Mouse (Mus musculus): Measurements from ENCODE around the gene Slc11a2. TPM values are rescaled to one million over a fixed set of nuclear protein-coding genes. Genes with fewer than 3 reads are reported as not detected.

Slc11a2 gene
- polyA plus RNA-seq, 1 experiment from 2014 or later = 26.3 TPM

DNA sequence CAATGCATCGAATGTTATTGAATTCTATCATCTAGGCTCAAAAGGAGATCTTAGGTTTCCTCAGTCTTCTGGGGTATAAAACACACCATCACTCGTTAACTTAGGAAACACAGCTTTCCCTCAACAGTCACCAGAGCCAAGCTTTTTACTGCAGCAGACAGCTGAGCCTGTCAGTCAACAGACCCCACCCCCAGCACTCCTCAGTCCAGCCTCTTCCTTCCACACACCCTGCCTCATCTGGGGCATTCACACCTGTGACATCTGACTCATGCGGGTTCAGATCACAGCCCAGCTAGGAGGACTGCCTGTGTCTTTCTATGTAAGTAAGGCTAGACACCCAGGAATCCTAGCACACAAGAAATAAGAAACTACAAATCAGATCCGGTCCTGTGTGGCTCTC is 10.9 kb downstream of the Slc11a2 start:
- Histone ChIP-seq H3K27me3 (ENCODE audit: low read depth, poor library complexity, severe bottlenecking) (no peaks in the 10 kb centered on the region), H3K36me3 (peaks cover 31% of the 10 kb centered on the region), H3K27ac (replicated peaks) (no peak overlapping the region), H3K9me3 (replicated peaks) (no peaks in the 10 kb centered on the region), H3K4me3 (no peak overlapping the region), H3K4me1 (0 out of 2 replicates have a peak, but pooled peaks cover 3% of the 10 kb centered on the region)
- 77% methylated on average over 4 of the region's 4 CpGs for WGBS
- DNase-seq (ENCODE audit: low spot score) = no peak

DNA sequence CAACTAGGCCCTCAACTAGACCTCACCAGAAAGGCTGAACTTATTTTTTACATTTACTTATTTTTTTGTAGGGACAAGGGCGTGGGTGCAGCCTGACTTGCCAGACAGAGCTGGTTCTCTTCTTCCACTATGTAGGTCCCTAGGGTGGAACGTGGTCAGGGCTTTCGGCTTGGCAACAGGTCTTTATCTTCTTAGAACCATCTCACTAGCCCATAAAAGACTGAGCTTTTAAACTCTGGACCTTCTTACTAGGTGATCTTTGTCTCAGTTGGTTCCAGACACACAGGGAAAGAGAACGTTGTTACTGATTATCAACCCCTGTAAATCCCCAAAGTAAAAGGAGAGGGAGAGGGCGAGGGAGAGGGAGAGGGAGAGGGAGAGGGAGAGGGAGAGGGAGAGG is 11.6 kb downstream of the Slc11a2 start:
- WGBS = 80% methylated on average over 4 of the region's 5 CpGs
- H3K36me3 ChIP-seq = peaks cover 38% of the 10 kb centered on the region
- no peak overlapping the region for H3K4me3 ChIP-seq
- H3K27ac ChIP-seq (replicated peaks) = no peak overlapping the region
- no peaks in the 10 kb centered on the region for H3K9me3 ChIP-seq (replicated peaks)
- DNase-seq (ENCODE audit: low spot score) = no peak
- no peaks in the 10 kb centered on the region for H3K27me3 ChIP-seq (ENCODE audit: low read depth, poor library complexity, severe bottlenecking)
- H3K4me1 ChIP-seq = 0 out of 2 replicates have a peak, but pooled peaks cover 3% of the 10 kb centered on the region

DNA sequence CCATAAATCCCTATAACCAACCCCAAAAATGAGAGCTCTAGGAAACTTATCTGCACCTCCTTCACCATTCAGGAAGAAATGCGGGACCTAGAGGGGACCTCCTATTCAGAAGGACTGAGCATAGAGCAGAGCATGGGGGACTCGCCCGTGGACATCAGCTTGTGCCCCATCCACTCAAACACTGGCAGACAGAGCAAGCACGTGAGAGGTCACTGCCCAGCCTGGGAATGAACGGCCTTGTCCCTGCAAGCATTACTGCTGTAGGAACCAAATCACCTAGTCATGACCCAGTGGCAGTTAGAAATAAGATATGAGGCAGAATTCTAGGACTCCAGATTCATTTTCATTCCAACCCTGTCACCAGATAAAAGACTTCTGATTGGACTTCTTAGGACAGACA is 13.1 kb downstream of the Slc11a2 start:
- Histone ChIP-seq H3K27me3 (ENCODE audit: low read depth, poor library complexity, severe bottlenecking) (no peaks in the 10 kb centered on the region), H3K27ac (replicated peaks) (no peak overlapping the region), H3K9me3 (replicated peaks) (no peaks in the 10 kb centered on the region), H3K36me3 (peaks cover 54% of the 10 kb centered on the region), H3K4me1 (no peaks in the 10 kb centered on the region), H3K4me3 (no peak overlapping the region)
- no peak for DNase-seq (ENCODE audit: low spot score)
- WGBS = 87% methylated on average over 5 of the region's 5 CpGs

DNA sequence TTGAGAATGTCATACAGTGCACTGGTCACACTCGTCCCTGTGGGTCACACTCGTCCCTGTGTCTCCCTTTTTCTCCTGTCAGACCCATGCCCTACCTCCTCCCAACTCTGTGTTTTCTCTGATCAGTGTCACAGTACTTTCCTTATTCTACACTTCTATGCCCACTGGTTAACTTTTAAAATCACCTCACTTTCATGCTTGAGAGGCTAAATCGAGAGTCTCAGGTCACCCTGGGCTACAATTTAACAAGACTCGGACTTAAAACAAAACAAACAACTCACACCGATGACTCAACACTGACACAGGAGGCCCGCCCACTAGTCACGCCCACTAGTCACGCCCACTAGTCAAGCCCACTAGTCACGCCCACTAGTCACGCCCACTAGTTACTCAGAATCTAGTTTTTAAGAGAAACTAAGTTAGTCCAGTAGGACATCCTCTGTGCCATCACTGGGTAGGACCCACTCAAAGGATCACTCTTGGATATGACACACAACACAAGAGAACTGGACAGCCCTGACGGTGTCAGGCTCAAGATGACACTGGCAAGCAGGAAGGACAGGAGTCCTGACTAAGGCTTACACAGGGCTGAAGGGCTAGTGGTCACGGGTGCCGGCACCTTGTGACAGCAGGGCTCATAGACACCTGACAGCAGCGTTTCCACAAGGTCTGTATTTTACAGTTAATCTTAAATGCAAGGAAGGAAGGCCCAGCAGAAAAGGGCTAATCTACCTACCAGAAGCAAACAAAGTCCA is 13.8 kb downstream of the Slc11a2 start:
- Histone ChIP-seq H3K9me3 (replicated peaks) (no peaks in the 10 kb centered on the region), H3K36me3 (peaks cover 60% of the 10 kb centered on the region), H3K27ac (replicated peaks) (no peak overlapping the region), H3K27me3 (ENCODE audit: low read depth, poor library complexity, severe bottlenecking) (no peaks in the 10 kb centered on the region), H3K4me1 (no peaks in the 10 kb centered on the region), H3K4me3 (no peak overlapping the region)
- no peak for DNase-seq (ENCODE audit: low spot score)
- 61% methylated on average over 14 of the region's 14 CpGs for WGBS

DNA sequence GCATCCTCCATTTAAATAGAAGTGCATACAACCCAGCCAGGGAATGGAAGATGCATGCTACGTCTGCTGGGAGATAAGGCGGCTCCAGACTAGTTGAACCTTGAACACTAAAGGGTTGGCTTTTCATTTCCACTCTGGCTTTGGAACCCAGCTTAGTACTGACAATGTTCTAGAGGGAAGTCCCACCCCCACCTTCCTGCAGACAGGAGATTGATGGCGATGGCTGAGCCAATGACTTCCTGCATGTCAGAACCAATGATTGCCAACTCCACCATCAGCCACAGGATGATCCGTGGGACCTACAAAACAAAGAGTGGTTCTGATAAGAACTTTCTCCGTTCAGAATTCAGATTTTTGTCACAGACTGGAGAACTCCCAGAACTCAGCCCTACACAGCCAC is 18.8 kb downstream of the Slc11a2 start:
- Histone ChIP-seq H3K4me3 (no peak overlapping the region), H3K4me1 (no peaks in the 10 kb centered on the region), H3K36me3 (peaks cover 100% of the 10 kb centered on the region), H3K27me3 (ENCODE audit: low read depth, poor library complexity, severe bottlenecking) (no peaks in the 10 kb centered on the region), H3K9me3 (replicated peaks) (no peaks in the 10 kb centered on the region), H3K27ac (replicated peaks) (no peak overlapping the region)
- DNase-seq (ENCODE audit: low spot score) = no peak
- WGBS = 88% methylated on average over 5 of the region's 5 CpGs

DNA sequence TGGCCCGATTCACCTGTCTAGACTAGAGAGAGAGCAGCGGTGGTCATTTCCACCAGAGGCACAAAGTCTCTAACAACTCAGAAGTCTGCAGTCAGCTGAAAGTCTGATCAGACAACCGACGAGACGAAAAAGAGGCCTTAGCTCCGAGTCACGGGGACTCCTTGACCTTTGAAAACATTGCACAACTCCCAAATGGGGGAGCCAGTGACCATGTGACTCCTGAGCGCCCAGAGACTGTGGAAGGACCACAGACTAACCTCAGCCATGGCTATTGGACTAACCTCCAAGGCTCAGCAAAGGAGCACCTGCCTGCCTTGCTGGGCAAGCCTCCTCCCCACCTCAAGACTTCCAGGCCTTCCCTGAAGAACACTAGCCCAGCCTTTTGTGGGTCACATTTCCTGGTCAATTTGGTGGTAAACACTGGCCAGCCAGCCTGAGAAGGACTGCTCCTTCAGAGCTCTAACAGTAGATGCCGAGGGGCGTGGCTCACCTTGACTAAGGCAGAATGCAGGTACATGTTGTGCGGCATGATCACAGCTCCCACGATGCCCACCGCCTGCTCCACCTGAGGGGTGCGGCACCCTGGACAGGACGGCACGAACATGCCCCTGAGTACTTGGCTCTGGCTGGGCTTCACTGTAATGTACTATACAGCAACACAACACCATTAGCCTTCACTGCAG is 21.4 kb downstream of the Slc11a2 start:
- DNase-seq (ENCODE audit: low spot score) = no peak
- peaks cover 100% of the 10 kb centered on the region for H3K36me3 ChIP-seq
- no peak overlapping the region for H3K4me3 ChIP-seq
- H3K27me3 ChIP-seq (ENCODE audit: low read depth, poor library complexity, severe bottlenecking) = no peaks in the 10 kb centered on the region
- H3K9me3 ChIP-seq (replicated peaks) = no peaks in the 10 kb centered on the region
- WGBS = 94% methylated on average over 16 of the region's 16 CpGs
- no peaks in the 10 kb centered on the region for H3K4me1 ChIP-seq
- no peak overlapping the region for H3K27ac ChIP-seq (replicated peaks)

DNA sequence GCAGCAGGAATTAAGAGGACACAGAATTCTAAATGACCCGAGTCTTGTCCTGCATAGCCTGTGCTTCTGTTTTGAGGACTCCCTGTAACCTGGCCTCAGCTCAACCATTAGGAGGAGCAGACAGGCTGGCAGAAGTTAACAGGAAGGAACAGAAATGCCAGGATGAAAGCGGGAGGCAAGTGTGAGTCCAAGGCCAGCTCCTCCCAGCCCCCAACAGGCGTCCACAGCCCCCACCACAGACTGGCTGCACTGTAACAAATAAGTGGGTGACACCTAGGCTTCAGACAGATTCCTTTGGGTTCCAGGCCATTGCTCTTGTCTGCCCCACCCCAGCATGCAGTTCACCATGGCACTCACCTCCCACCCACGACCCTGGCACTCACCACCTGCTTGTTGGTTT is 22.1 kb downstream of the Slc11a2 start:
- no peaks in the 10 kb centered on the region for H3K4me1 ChIP-seq
- H3K27me3 ChIP-seq (ENCODE audit: low read depth, poor library complexity, severe bottlenecking) = no peaks in the 10 kb centered on the region
- no peak overlapping the region for H3K27ac ChIP-seq (replicated peaks)
- H3K4me3 ChIP-seq = no peak overlapping the region
- H3K9me3 ChIP-seq (replicated peaks) = no peaks in the 10 kb centered on the region
- H3K36me3 ChIP-seq = peaks cover 100% of the 10 kb centered on the region
- WGBS = 84% methylated on average over 4 of the region's 4 CpGs
- no peak for DNase-seq (ENCODE audit: low spot score)

DNA sequence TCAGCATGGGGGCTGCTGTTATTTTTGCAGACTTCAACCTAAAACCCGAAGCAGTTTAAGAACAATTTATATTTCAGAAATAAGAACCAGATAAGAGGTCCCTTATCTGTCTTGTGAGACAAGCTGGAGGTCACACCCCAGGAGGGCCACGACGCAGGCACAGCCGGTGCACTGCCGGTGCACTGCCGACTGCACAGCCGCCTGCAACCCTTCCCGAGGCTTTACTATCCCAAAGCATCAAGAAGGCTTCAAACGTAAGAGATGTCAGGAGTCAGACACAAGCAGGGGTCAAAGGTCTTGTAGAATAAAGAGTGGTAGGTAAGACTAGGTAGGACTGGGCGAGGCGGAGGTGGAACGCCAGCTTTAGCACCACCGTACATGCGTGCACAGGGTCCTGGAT is 22.5 kb downstream of the Slc11a2 start:
- no peak for DNase-seq (ENCODE audit: low spot score)
- H3K4me3 ChIP-seq = no peak overlapping the region
- no peak overlapping the region for H3K27ac ChIP-seq (replicated peaks)
- whole genome bisulfite sequencing = 91% methylated on average over 14 of the region's 14 CpGs
- no peaks in the 10 kb centered on the region for H3K9me3 ChIP-seq (replicated peaks)
- H3K4me1 ChIP-seq = no peaks in the 10 kb centered on the region
- no peaks in the 10 kb centered on the region for H3K27me3 ChIP-seq (ENCODE audit: low read depth, poor library complexity, severe bottlenecking)
- peaks cover 100% of the 10 kb centered on the region for H3K36me3 ChIP-seq

GRCm38 (mm10) chr15:100401811-100402210 is 23.1 kb downstream of the Slc11a2 start:
- Histone ChIP-seq H3K4me1 (no peaks in the 10 kb centered on the region), H3K4me3 (no peak overlapping the region), H3K27ac (replicated peaks) (no peak overlapping the region), H3K36me3 (peaks cover 100% of the 10 kb centered on the region), H3K9me3 (replicated peaks) (no peaks in the 10 kb centered on the region), H3K27me3 (ENCODE audit: low read depth, poor library complexity, severe bottlenecking) (no peaks in the 10 kb centered on the region)
- 95% methylated on average over 4 of the region's 4 CpGs for WGBS
- no peak for DNase-seq (ENCODE audit: low spot score)

DNA sequence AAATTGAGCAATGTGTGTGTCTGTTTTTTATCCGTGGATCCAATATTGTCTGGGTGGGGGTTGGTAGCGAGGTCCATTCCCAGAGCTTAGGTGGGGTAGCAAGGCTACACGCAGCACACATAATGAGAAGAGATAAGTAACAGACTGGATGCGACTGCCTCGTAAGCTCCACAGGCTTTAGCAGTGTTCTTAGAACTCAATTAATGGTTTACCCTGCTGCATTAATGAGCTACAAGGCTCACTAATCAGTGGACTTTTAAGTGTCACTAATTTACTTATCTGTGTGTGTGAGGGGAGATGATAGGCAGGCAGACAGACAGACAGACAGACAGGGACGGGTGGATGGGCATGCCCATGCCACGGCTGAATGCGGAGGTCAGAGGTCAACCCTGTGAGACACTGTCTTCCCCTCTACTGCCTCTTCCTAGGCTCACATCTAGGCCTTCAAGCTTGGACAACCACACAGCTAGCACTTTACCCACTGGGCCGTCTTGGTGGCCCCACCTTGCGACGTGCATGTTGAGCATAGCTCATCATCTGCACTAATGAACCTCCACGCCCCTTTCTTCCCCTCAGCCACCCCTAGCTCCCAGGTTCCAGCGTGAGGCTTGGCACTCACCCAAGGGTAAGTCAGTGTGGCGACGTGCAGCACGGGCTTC is 24.2 kb downstream of the Slc11a2 start:
- no peak for DNase-seq (ENCODE audit: low spot score)
- 89% methylated on average over 16 of the region's 16 CpGs for WGBS
- Histone ChIP-seq H3K4me3 (no peak overlapping the region), H3K27ac (replicated peaks) (no peak overlapping the region), H3K9me3 (replicated peaks) (no peaks in the 10 kb centered on the region), H3K36me3 (peaks cover 100% of the 10 kb centered on the region), H3K4me1 (no peaks in the 10 kb centered on the region), H3K27me3 (ENCODE audit: low read depth, poor library complexity, severe bottlenecking) (no peaks in the 10 kb centered on the region)

GRCm38 (mm10) chr15:100395561-100395960 is 29.3 kb downstream of the Slc11a2 start:
- no peaks in the 10 kb centered on the region for H3K4me1 ChIP-seq
- peaks cover 81% of the 10 kb centered on the region for H3K36me3 ChIP-seq
- 96% methylated on average over 3 of the region's 3 CpGs for WGBS
- H3K27ac ChIP-seq (replicated peaks) = no peak overlapping the region
- H3K9me3 ChIP-seq (replicated peaks) = no peaks in the 10 kb centered on the region
- H3K27me3 ChIP-seq (ENCODE audit: low read depth, poor library complexity, severe bottlenecking) = no peaks in the 10 kb centered on the region
- H3K4me3 ChIP-seq = no peak overlapping the region
- DNase-seq (ENCODE audit: low spot score) = no peak

DNA sequence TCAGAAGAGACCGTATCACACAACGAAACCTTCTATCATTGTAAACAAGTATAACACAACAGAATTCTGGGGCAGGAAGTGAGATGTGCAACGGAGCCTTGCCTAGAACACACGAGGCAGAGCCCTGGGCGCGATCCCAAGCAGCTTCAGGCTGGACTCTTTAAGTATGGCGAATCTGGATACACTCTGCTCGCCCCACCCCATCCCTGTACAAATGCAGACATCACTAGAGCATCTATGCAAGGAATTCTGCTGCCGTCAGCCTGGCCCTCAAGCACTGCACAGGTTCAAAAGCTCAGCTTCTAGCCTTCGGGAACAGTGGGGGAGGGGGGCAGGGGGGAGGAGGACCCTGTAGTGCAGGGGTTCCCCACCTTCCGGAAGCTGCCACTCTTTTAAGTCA is 31.9 kb downstream of the Slc11a2 start:
- Histone ChIP-seq H3K9me3 (replicated peaks) (no peaks in the 10 kb centered on the region), H3K4me3 (no peak overlapping the region), H3K27ac (replicated peaks) (no peak overlapping the region), H3K27me3 (ENCODE audit: low read depth, poor library complexity, severe bottlenecking) (no peaks in the 10 kb centered on the region), H3K4me1 (peaks cover 11% of the 10 kb centered on the region), H3K36me3 (peaks cover 55% of the 10 kb centered on the region)
- WGBS = 89% methylated on average over 11 of the region's 11 CpGs
- no peak for DNase-seq (ENCODE audit: low spot score)

- Histone ChIP-seq H3K36me3 (peaks cover 41% of the 10 kb centered on the region), H3K27ac (replicated peaks) (no peak overlapping the region), H3K9me3 (replicated peaks) (no peaks in the 10 kb centered on the region), H3K4me3 (no peak overlapping the region), H3K4me1 (peaks cover 11% of the 10 kb centered on the region), H3K27me3 (ENCODE audit: low read depth, poor library complexity, severe bottlenecking) (no peaks in the 10 kb centered on the region)
- DNase-seq (ENCODE audit: low spot score) = no peak
- 96% methylated on average over 7 of the region's 7 CpGs for WGBS
These were observed 33.3 kb downstream of the Slc11a2 start for GRCm38 (mm10) chr15:100391599-100391998.

All from midbrain, embryonic 10.5 days (tissue).